Mouse (Mus musculus): ENCODE measurements around the gene Arhgef10l. TPM values are rescaled to one million over a fixed set of nuclear protein-coding genes. Genes with fewer than 3 reads are reported as not detected.
A peak's percentile ranks its signal among the peaks of the same experiment; 100 is the strongest.

The Arhgef10l gene
- polyA plus RNA-seq, 1 experiment, result 5.9 TPM

- no peak for TF ChIP-seq CTCF (IDR thresholded peaks at IDR 0.05; ENCODE audit: control insufficient read depth, insufficient read depth, insufficient replicate concordance, low read depth, low read length)
- TF ChIP-seq POLR2A (IDR thresholded peaks at IDR 0.05; ENCODE audit: control insufficient read depth, low read depth, low read length), result no peak
- Histone ChIP-seq H3K27ac (ENCODE audit: control insufficient read depth, insufficient read depth, low read depth, low read length) (no peak overlapping the region), H3K36me3 (ENCODE audit: control insufficient read depth, insufficient read depth, low read length) (no peaks in the 10 kb centered on the region), H3K4me1 (ENCODE audit: control insufficient read depth, insufficient read depth, low read length) (no peaks in the 10 kb centered on the region), H3K4me3 (ENCODE audit: control insufficient read depth, low read depth, low read length) (peak overlapping the region; percentile 70), H3K27me3 (ENCODE audit: control insufficient read depth, insufficient read depth, low read length) (no peaks in the 10 kb centered on the region)
Observed at GRCm38 (mm10) chr4:140593771-140594505, 71.9 kb downstream of the Arhgef10l start.

GRCm38 (mm10) chr4:140592990-140593770 is 72.6 kb downstream of the Arhgef10l start:
- TF ChIP-seq POLR2A (IDR thresholded peaks at IDR 0.05; ENCODE audit: control insufficient read depth, low read depth, low read length), result no peak
- TF ChIP-seq CTCF (IDR thresholded peaks at IDR 0.05; ENCODE audit: control insufficient read depth, insufficient read depth, insufficient replicate concordance, low read depth, low read length), result no peak
- H3K4me1 ChIP-seq (ENCODE audit: control insufficient read depth, insufficient read depth, low read length), result no peaks in the 10 kb centered on the region
- H3K4me3 ChIP-seq (ENCODE audit: control insufficient read depth, low read depth, low read length), result peak overlapping the region; percentile 70
- H3K27me3 ChIP-seq (ENCODE audit: control insufficient read depth, insufficient read depth, low read length), result no peaks in the 10 kb centered on the region
- no peak overlapping the region for H3K27ac ChIP-seq (ENCODE audit: control insufficient read depth, insufficient read depth, low read depth, low read length)
- H3K36me3 ChIP-seq (ENCODE audit: control insufficient read depth, insufficient read depth, low read length), result no peaks in the 10 kb centered on the region

- Histone ChIP-seq H3K4me3 (ENCODE audit: control insufficient read depth, low read depth, low read length) (no peak overlapping the region), H3K36me3 (ENCODE audit: control insufficient read depth, insufficient read depth, low read length) (no peaks in the 10 kb centered on the region), H3K4me1 (ENCODE audit: control insufficient read depth, insufficient read depth, low read length) (no peaks in the 10 kb centered on the region), H3K27me3 (ENCODE audit: control insufficient read depth, insufficient read depth, low read length) (no peaks in the 10 kb centered on the region), H3K27ac (ENCODE audit: control insufficient read depth, insufficient read depth, low read depth, low read length) (no peak overlapping the region)
- peak; percentile 51; the same call in 1 of the 2 replicates for TF ChIP-seq CTCF (IDR thresholded peaks at IDR 0.05; ENCODE audit: control insufficient read depth, insufficient read depth, insufficient replicate concordance, low read depth, low read length)
- no peak for TF ChIP-seq POLR2A (IDR thresholded peaks at IDR 0.05; ENCODE audit: control insufficient read depth, low read depth, low read length)
Observed at GRCm38 (mm10) chr4:140592217-140592759, 73.5 kb downstream of the Arhgef10l start.

- no peak overlapping the region for H3K27ac ChIP-seq (ENCODE audit: control insufficient read depth, insufficient read depth, low read depth, low read length)
- no peaks in the 10 kb centered on the region for H3K4me1 ChIP-seq (ENCODE audit: control insufficient read depth, insufficient read depth, low read length)
- TF ChIP-seq CTCF (IDR thresholded peaks at IDR 0.05; ENCODE audit: control insufficient read depth, insufficient read depth, insufficient replicate concordance, low read depth, low read length) (no peak), POLR2A (IDR thresholded peaks at IDR 0.05; ENCODE audit: control insufficient read depth, low read depth, low read length) (no peak)
- no peaks in the 10 kb centered on the region for H3K27me3 ChIP-seq (ENCODE audit: control insufficient read depth, insufficient read depth, low read length)
- H3K36me3 ChIP-seq (ENCODE audit: control insufficient read depth, insufficient read depth, low read length), result no peaks in the 10 kb centered on the region
- no peak overlapping the region for H3K4me3 ChIP-seq (ENCODE audit: control insufficient read depth, low read depth, low read length)
Observed at GRCm38 (mm10) chr4:140586478-140586877, 79.3 kb downstream of the Arhgef10l start.

GRCm38 (mm10) chr4:140584240-140584639 is 81.6 kb downstream of the Arhgef10l start:
- H3K27me3 ChIP-seq (ENCODE audit: control insufficient read depth, insufficient read depth, low read length), result no peaks in the 10 kb centered on the region
- no peak overlapping the region for H3K27ac ChIP-seq (ENCODE audit: control insufficient read depth, insufficient read depth, low read depth, low read length)
- TF ChIP-seq POLR2A (IDR thresholded peaks at IDR 0.05; ENCODE audit: control insufficient read depth, low read depth, low read length) (no peak), CTCF (IDR thresholded peaks at IDR 0.05; ENCODE audit: control insufficient read depth, insufficient read depth, insufficient replicate concordance, low read depth, low read length) (no peak)
- H3K36me3 ChIP-seq (ENCODE audit: control insufficient read depth, insufficient read depth, low read length), result no peaks in the 10 kb centered on the region
- no peaks in the 10 kb centered on the region for H3K4me1 ChIP-seq (ENCODE audit: control insufficient read depth, insufficient read depth, low read length)
- H3K4me3 ChIP-seq (ENCODE audit: control insufficient read depth, low read depth, low read length), result no peak overlapping the region

- no peak for TF ChIP-seq CTCF (IDR thresholded peaks at IDR 0.05; ENCODE audit: control insufficient read depth, insufficient read depth, insufficient replicate concordance, low read depth, low read length)
- no peak for TF ChIP-seq POLR2A (IDR thresholded peaks at IDR 0.05; ENCODE audit: control insufficient read depth, low read depth, low read length)
- no peak overlapping the region for H3K27ac ChIP-seq (ENCODE audit: control insufficient read depth, insufficient read depth, low read depth, low read length)
Observed at GRCm38 (mm10) chr4:140582390-140583088, 83.3 kb downstream of the Arhgef10l start.

More at GRCm38 (mm10) chr4:140582390-140583088, 83.3 kb downstream of the Arhgef10l start:
- Histone ChIP-seq H3K4me1 (ENCODE audit: control insufficient read depth, insufficient read depth, low read length) (no peaks in the 10 kb centered on the region), H3K36me3 (ENCODE audit: control insufficient read depth, insufficient read depth, low read length) (no peaks in the 10 kb centered on the region), H3K4me3 (ENCODE audit: control insufficient read depth, low read depth, low read length) (no peak overlapping the region), H3K27me3 (ENCODE audit: control insufficient read depth, insufficient read depth, low read length) (no peaks in the 10 kb centered on the region)
